Mouse (Mus musculus): ENCODE data around the gene Akap2. TPM values are rescaled to one million over a fixed set of nuclear protein-coding genes. Genes with fewer than 3 reads are reported as not detected.

The Akap2 gene
- polyA plus RNA-seq, 1 experiment from 2014 or later, result 31.3 TPM

- H3K4me2 ChIP-seq (replicated peaks; ENCODE audit: low read depth, low read length), result no peak overlapping the region
- ATAC-seq (ENCODE audit: insufficient number of reproducible peaks, insufficient read depth, low FRiP score, low read depth), result no peak
- 61% methylated on average over 9 of the region's 9 CpGs for WGBS
- H3K4me3 ChIP-seq (ENCODE audit: low read depth, low read length), result no peak overlapping the region
- H3K9me3 ChIP-seq (ENCODE audit: control insufficient read depth, low read depth, low read length), result no peaks in the 10 kb centered on the region
- no peak overlapping the region for H3K9ac ChIP-seq (replicated peaks; ENCODE audit: low read depth, low read length)
- no peak overlapping the region for H3K27ac ChIP-seq (ENCODE audit: low read length)
- no peaks in the 10 kb centered on the region for H3K27me3 ChIP-seq (ENCODE audit: control insufficient read depth, insufficient read depth, low read length)
- H3K36me3 ChIP-seq (ENCODE audit: control insufficient read depth, insufficient read depth, low read length), result no peaks in the 10 kb centered on the region
- peaks cover 11% of the 10 kb centered on the region; the same call in 1 of the 2 replicates for H3K4me1 ChIP-seq (ENCODE audit: control insufficient read depth, insufficient read depth, low read length)
Measured at GRCm38 (mm10) chr4:57866990-57867389, 149.5 kb downstream of the Akap2 start.

GRCm38 (mm10) chr4:57867454-57867853 is 150.0 kb downstream of the Akap2 start:
- H3K27ac ChIP-seq (ENCODE audit: low read length), result no peak overlapping the region
- WGBS, result 56% methylated on average over 10 of the region's 10 CpGs
- no peak overlapping the region for H3K4me2 ChIP-seq (replicated peaks; ENCODE audit: low read depth, low read length)
- no peak overlapping the region for H3K9ac ChIP-seq (replicated peaks; ENCODE audit: low read depth, low read length)
- 0 out of 2 replicates have a peak, but pooled peaks cover 7% of the 10 kb centered on the region for H3K4me1 ChIP-seq (ENCODE audit: control insufficient read depth, insufficient read depth, low read length)
- H3K27me3 ChIP-seq (ENCODE audit: control insufficient read depth, insufficient read depth, low read length), result no peaks in the 10 kb centered on the region
- H3K36me3 ChIP-seq (ENCODE audit: control insufficient read depth, insufficient read depth, low read length), result no peaks in the 10 kb centered on the region
- no peaks in the 10 kb centered on the region for H3K9me3 ChIP-seq (ENCODE audit: control insufficient read depth, low read depth, low read length)
- ATAC-seq (ENCODE audit: insufficient number of reproducible peaks, insufficient read depth, low FRiP score, low read depth), result no peak
- H3K4me3 ChIP-seq (ENCODE audit: low read depth, low read length), result no peak overlapping the region

- H3K36me3 ChIP-seq (ENCODE audit: control insufficient read depth, insufficient read depth, low read length), result no peaks in the 10 kb centered on the region; the same call in 1 of the 2 replicates
- 0 out of 2 replicates have a peak, but pooled peaks cover 3% of the 10 kb centered on the region for H3K4me1 ChIP-seq (ENCODE audit: control insufficient read depth, insufficient read depth, low read length)
- no peak overlapping the region for H3K4me3 ChIP-seq (ENCODE audit: low read depth, low read length)
- ATAC-seq (ENCODE audit: insufficient number of reproducible peaks, insufficient read depth, low FRiP score, low read depth), result no peak
- H3K27ac ChIP-seq (ENCODE audit: low read length), result no peak overlapping the region
- no peak overlapping the region for H3K9ac ChIP-seq (replicated peaks; ENCODE audit: low read depth, low read length)
- 95% methylated on average over 5 of the region's 5 CpGs for whole genome bisulfite sequencing
- H3K4me2 ChIP-seq (replicated peaks; ENCODE audit: low read depth, low read length), result no peak overlapping the region
- H3K9me3 ChIP-seq (ENCODE audit: control insufficient read depth, low read depth, low read length), result no peaks in the 10 kb centered on the region
- no peaks in the 10 kb centered on the region for H3K27me3 ChIP-seq (ENCODE audit: control insufficient read depth, insufficient read depth, low read length)
Measured at GRCm38 (mm10) chr4:57879137-57879536, 161.7 kb downstream of the Akap2 start.

- no peak overlapping the region for H3K9ac ChIP-seq (replicated peaks; ENCODE audit: low read depth, low read length)
- H3K4me3 ChIP-seq (ENCODE audit: low read depth, low read length), result no peak overlapping the region
- WGBS, result 14% methylated on average over 6 of the region's 6 CpGs
- H3K27ac ChIP-seq (ENCODE audit: low read length), result no peak overlapping the region
- no peak overlapping the region for H3K4me2 ChIP-seq (replicated peaks; ENCODE audit: low read depth, low read length)
- H3K36me3 ChIP-seq (ENCODE audit: control insufficient read depth, insufficient read depth, low read length), result no peaks in the 10 kb centered on the region; the same call in 1 of the 2 replicates
- H3K27me3 ChIP-seq (ENCODE audit: control insufficient read depth, insufficient read depth, low read length), result no peaks in the 10 kb centered on the region
- ATAC-seq (ENCODE audit: insufficient number of reproducible peaks, insufficient read depth, low FRiP score, low read depth), result no peak
- no peaks in the 10 kb centered on the region for H3K9me3 ChIP-seq (ENCODE audit: control insufficient read depth, low read depth, low read length)
- 0 out of 2 replicates have a peak, but pooled peaks cover 3% of the 10 kb centered on the region for H3K4me1 ChIP-seq (ENCODE audit: control insufficient read depth, insufficient read depth, low read length)
Measured at GRCm38 (mm10) chr4:57879804-57880357, 162.4 kb downstream of the Akap2 start.

- no peak overlapping the region for H3K9ac ChIP-seq (replicated peaks; ENCODE audit: low read depth, low read length)
- H3K36me3 ChIP-seq (ENCODE audit: control insufficient read depth, insufficient read depth, low read length), result no peaks in the 10 kb centered on the region; the same call in 1 of the 2 replicates
- 59% methylated on average over 7 of the region's 7 CpGs for WGBS
- no peak overlapping the region for H3K4me3 ChIP-seq (ENCODE audit: low read depth, low read length)
- H3K27ac ChIP-seq (ENCODE audit: low read length), result no peak overlapping the region
- no peak overlapping the region for H3K4me2 ChIP-seq (replicated peaks; ENCODE audit: low read depth, low read length)
- H3K27me3 ChIP-seq (ENCODE audit: control insufficient read depth, insufficient read depth, low read length), result no peaks in the 10 kb centered on the region
- H3K4me1 ChIP-seq (ENCODE audit: control insufficient read depth, insufficient read depth, low read length), result peaks cover 13% of the 10 kb centered on the region
- H3K9me3 ChIP-seq (ENCODE audit: control insufficient read depth, low read depth, low read length), result no peaks in the 10 kb centered on the region
- no peak for ATAC-seq (ENCODE audit: insufficient number of reproducible peaks, insufficient read depth, low FRiP score, low read depth)
Measured at GRCm38 (mm10) chr4:57883520-57884421, 166.3 kb downstream of the Akap2 start.

GRCm38 (mm10) chr4:57884511-57884910 is 167.1 kb downstream of the Akap2 start:
- no peaks in the 10 kb centered on the region for H3K9me3 ChIP-seq (ENCODE audit: control insufficient read depth, low read depth, low read length)
- no peaks in the 10 kb centered on the region for H3K27me3 ChIP-seq (ENCODE audit: control insufficient read depth, insufficient read depth, low read length)
- no peak for ATAC-seq (ENCODE audit: insufficient number of reproducible peaks, insufficient read depth, low FRiP score, low read depth)
- 83% methylated on average over 3 of the region's 3 CpGs for WGBS
- H3K4me2 ChIP-seq (replicated peaks; ENCODE audit: low read depth, low read length), result no peak overlapping the region
- no peak overlapping the region for H3K4me3 ChIP-seq (ENCODE audit: low read depth, low read length)
- no peaks in the 10 kb centered on the region; the same call in 1 of the 2 replicates for H3K36me3 ChIP-seq (ENCODE audit: control insufficient read depth, insufficient read depth, low read length)
- H3K4me1 ChIP-seq (ENCODE audit: control insufficient read depth, insufficient read depth, low read length), result peaks cover 13% of the 10 kb centered on the region
- H3K27ac ChIP-seq (ENCODE audit: low read length), result no peak overlapping the region
- H3K9ac ChIP-seq (replicated peaks; ENCODE audit: low read depth, low read length), result no peak overlapping the region

- Histone ChIP-seq H3K27ac (ENCODE audit: low read length) (no peak overlapping the region), H3K4me3 (ENCODE audit: low read depth, low read length) (no peak overlapping the region), H3K9me3 (ENCODE audit: control insufficient read depth, low read depth, low read length) (no peaks in the 10 kb centered on the region), H3K27me3 (ENCODE audit: control insufficient read depth, insufficient read depth, low read length) (no peaks in the 10 kb centered on the region), H3K4me1 (ENCODE audit: control insufficient read depth, insufficient read depth, low read length) (peaks cover 13% of the 10 kb centered on the region), H3K36me3 (ENCODE audit: control insufficient read depth, insufficient read depth, low read length) (no peaks in the 10 kb centered on the region; the same call in 1 of the 2 replicates), H3K4me2 (replicated peaks; ENCODE audit: low read depth, low read length) (no peak overlapping the region), H3K9ac (replicated peaks; ENCODE audit: low read depth, low read length) (no peak overlapping the region)
- ATAC-seq (ENCODE audit: insufficient number of reproducible peaks, insufficient read depth, low FRiP score, low read depth), result no peak
- WGBS, result 52% methylated on average over 2 of the region's 2 CpGs
Measured at GRCm38 (mm10) chr4:57885186-57885585, 167.7 kb downstream of the Akap2 start.

GRCm38 (mm10) chr4:57886066-57886887 is 168.8 kb downstream of the Akap2 start:
- no peak overlapping the region for H3K27ac ChIP-seq (ENCODE audit: low read length)
- no peak overlapping the region for H3K4me2 ChIP-seq (replicated peaks; ENCODE audit: low read depth, low read length)
- no peaks in the 10 kb centered on the region for H3K9me3 ChIP-seq (ENCODE audit: control insufficient read depth, low read depth, low read length)
- no peaks in the 10 kb centered on the region for H3K27me3 ChIP-seq (ENCODE audit: control insufficient read depth, insufficient read depth, low read length)
- peaks cover 13% of the 10 kb centered on the region for H3K4me1 ChIP-seq (ENCODE audit: control insufficient read depth, insufficient read depth, low read length)
- WGBS, result 46% methylated on average over 11 of the region's 11 CpGs
- H3K9ac ChIP-seq (replicated peaks; ENCODE audit: low read depth, low read length), result no peak overlapping the region
- H3K36me3 ChIP-seq (ENCODE audit: control insufficient read depth, insufficient read depth, low read length), result no peaks in the 10 kb centered on the region; the same call in 1 of the 2 replicates
- ATAC-seq (ENCODE audit: insufficient number of reproducible peaks, insufficient read depth, low FRiP score, low read depth), result 0 out of 2 replicates have a peak, but pooled peaks have one; percentile 33
- H3K4me3 ChIP-seq (ENCODE audit: low read depth, low read length), result no peak overlapping the region
